Mouse (Mus musculus) myocyte (in vitro differentiated cells): ENCODE data around the gene Tcf25.

Experiments
- CEBPB ChIP-seq: IDR thresholded peaks from 2 replicates; pipeline ENCODE4 v1.6.1; 2011; ENCODE audit warnings: mild to moderate bottlenecking, moderate library complexity; ENCODE audit not compliant: poor library complexity, insufficient read depth, severe bottlenecking
- E2F4 ChIP-seq: IDR thresholded peaks from one replicate; pipeline ENCODE4 v1.6.1; 2011; ENCODE audit warnings: mild to moderate bottlenecking, control low read depth, moderate library complexity; ENCODE audit not compliant: insufficient read depth
- MAX ChIP-seq: IDR thresholded peaks from one replicate; pipeline ENCODE4 v1.6.1; 2011; ENCODE audit warnings: low read depth, mild to moderate bottlenecking, control low read depth
- MYOD1 ChIP-seq, 3 experiments: IDR thresholded peaks; one replicate each; pipeline ENCODE4 v1.6.1; 2011; ENCODE audit warnings: control low read depth in 2 of 3, low read depth in 2 of 3, mild to moderate bottlenecking in 2 of 3, moderate library complexity in 1 of 3; ENCODE audit not compliant: insufficient read length in 2 of 3, control insufficient read depth in 1 of 3
- MYOG ChIP-seq, 3 experiments: IDR thresholded peaks; one replicate each; pipeline ENCODE4 v1.6.1; 2011; ENCODE audit warnings: control low read depth in 2 of 3, low read depth in 2 of 3, mild to moderate bottlenecking in 2 of 3; ENCODE audit not compliant: insufficient read length in 2 of 3, control insufficient read depth in 1 of 3, insufficient read depth in 1 of 3
- POLR2A ChIP-seq: IDR thresholded peaks from one replicate; pipeline ENCODE4 v1.6.1; 2011; ENCODE audit warnings: low read depth, mild to moderate bottlenecking, control low read depth, moderate library complexity; ENCODE audit not compliant: insufficient read length
- POLR2AphosphoS2 ChIP-seq: IDR thresholded peaks from one replicate; pipeline ENCODE4 v1.6.1; 2011; ENCODE audit warnings: low read depth, control low read depth; ENCODE audit not compliant: insufficient read length
- REST ChIP-seq: IDR thresholded peaks from one replicate; pipeline ENCODE4 v1.6.1; 2011; ENCODE audit warnings: mild to moderate bottlenecking, control low read depth, moderate library complexity; ENCODE audit not compliant: insufficient read depth, insufficient read length
- TCF12 ChIP-seq: IDR thresholded peaks from one replicate; pipeline ENCODE4 v1.6.1; 2011; ENCODE audit warnings: mild to moderate bottlenecking, control low read depth; ENCODE audit not compliant: poor library complexity, insufficient read depth, severe bottlenecking
- TCF3 ChIP-seq: IDR thresholded peaks from one replicate; pipeline ENCODE4 v1.6.1; 2011; ENCODE audit warnings: low read depth, control low read depth; ENCODE audit not compliant: insufficient read length
- USF1 ChIP-seq: IDR thresholded peaks from one replicate; pipeline ENCODE4 v1.6.1; 2011; ENCODE audit warnings: low read depth, mild to moderate bottlenecking, control low read depth, moderate library complexity

DNA sequence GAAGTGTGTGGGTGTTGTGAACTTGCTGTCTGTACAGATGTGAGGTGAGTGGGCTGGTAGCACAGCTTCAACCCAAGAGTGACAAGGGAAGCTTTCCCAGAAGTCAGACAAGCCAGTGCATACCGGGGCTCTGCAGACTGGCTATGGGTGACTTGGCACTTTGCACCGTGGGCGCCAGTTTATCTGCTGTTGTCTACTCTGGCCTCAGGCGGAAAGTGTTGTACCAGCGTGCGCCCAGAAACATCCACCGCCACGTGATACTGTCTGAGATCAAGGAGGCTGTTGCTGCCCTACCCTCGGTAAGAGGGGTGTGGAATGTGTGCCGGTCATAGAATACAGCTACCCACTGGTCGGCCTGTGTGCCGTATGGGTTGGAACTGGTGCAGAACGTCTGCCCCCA, 24.8 kb downstream of the Tcf25 start:
- no peak for TF ChIP-seq E2F4
- no peak for TF ChIP-seq CEBPB
- TF ChIP-seq MYOG (IDR thresholded peaks at IDR 0.05; ENCODE audit: control insufficient read depth in 1 of 3, insufficient read depth in 1 of 3, insufficient read length in 2 of 3, low read depth in 2 of 3) = no peak
- TF ChIP-seq POLR2AphosphoS2 = no peak
- TF ChIP-seq POLR2A = no peak
- no peak for TF ChIP-seq USF1
- no peak for TF ChIP-seq REST
- TF ChIP-seq TCF12 = no peak
- no peak for TF ChIP-seq TCF3
- TF ChIP-seq MYOD1 (IDR thresholded peaks at IDR 0.05; ENCODE audit: control insufficient read depth in 1 of 3, insufficient read length in 2 of 3, low read depth in 2 of 3) = no peak
- no peak for TF ChIP-seq MAX
